Mouse (Mus musculus): ENCODE measurements at regions not wholly inside any gene's neighbourhood (a gene's known extent, or its start where the extent isn't known, plus 50 kb on each side); places are given as distances from the start of the nearest gene placed in this dataset.

DNA sequence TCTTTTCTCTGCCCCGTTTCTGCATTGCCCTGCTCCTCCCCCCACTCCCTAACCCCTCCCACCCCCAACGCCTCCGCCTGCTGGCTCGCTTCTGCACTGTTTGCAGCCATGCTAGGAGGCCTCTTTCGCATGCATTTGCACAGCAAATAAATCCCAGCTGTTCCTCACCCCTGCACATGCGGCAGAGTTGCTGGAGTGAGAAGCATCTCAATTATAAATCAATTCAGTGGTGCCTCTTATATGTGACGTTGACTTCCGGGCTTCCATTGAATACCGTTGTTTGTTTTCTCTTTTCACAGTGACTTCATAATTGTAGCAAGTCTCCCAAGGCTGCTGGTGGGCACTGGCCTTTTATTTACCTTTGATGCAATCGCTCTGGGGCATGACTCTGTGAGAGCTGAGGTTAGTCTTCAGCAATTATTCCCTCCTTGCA, 144.3 kb downstream of the Zfp281 start:
- WGBS, result 3% methylated on average over 10 of the region's 10 CpGs
- no peak for ATAC-seq
- Histone ChIP-seq H3K4me2 (replicated peaks; ENCODE audit: low read depth) (peak overlapping the region; percentile 54), H3K9ac (ENCODE audit: low read depth, low read length) (no peak overlapping the region), H3K27me3 (replicated peaks; ENCODE audit: control insufficient read depth, insufficient read depth, low read length) (no peaks in the 10 kb centered on the region), H3K4me1 (replicated peaks; ENCODE audit: control insufficient read depth, insufficient read depth, low read length) (0 out of 2 replicates have a peak, but pooled peaks cover 2% of the 10 kb centered on the region), H3K9me3 (ENCODE audit: control insufficient read depth) (no peaks in the 10 kb centered on the region), H3K27ac (ENCODE audit: low read depth, low read length) (no peak overlapping the region), H3K4me3 (ENCODE audit: low read depth, low read length) (0 out of 2 replicates have a peak overlapping the region, but pooled peaks have one; percentile 11), H3K36me3 (ENCODE audit: control insufficient read depth, insufficient read depth) (no peaks in the 10 kb centered on the region)
- TF ChIP-seq CTCF (IDR thresholded peaks at IDR 0.05; ENCODE audit: low read depth), result peak; percentile 36

DNA sequence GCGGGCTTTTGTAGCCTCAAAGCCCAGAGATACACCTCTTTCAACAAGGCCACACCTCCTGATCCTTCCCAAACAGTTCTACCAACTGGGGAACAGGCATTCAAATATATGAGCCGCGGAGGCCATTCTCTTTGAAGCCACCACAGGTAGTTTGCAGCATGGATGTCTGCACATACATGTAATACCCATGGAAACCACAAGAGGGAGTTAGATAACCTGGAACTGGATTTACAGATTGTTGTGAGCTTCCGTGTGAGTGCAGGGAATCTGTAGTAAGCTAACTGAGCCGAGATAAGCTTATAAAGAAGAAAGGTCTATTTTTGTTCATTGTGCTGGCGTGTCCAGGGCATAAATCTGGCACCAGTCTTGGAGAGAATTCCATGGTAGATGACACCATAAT, 149.0 kb downstream of the Zfp281 start:
- no peaks in the 10 kb centered on the region for H3K9me3 ChIP-seq (ENCODE audit: control insufficient read depth)
- peak; percentile 61 for TF ChIP-seq CTCF (IDR thresholded peaks at IDR 0.05; ENCODE audit: low read depth)
- no peaks in the 10 kb centered on the region for H3K27me3 ChIP-seq (replicated peaks; ENCODE audit: control insufficient read depth, insufficient read depth, low read length)
- no peak for ATAC-seq
- no peak overlapping the region for H3K9ac ChIP-seq (ENCODE audit: low read depth, low read length)
- H3K4me3 ChIP-seq (ENCODE audit: low read depth, low read length), result no peak overlapping the region
- H3K4me2 ChIP-seq (replicated peaks; ENCODE audit: low read depth), result no peak overlapping the region
- H3K27ac ChIP-seq (ENCODE audit: low read depth, low read length), result no peak overlapping the region
- WGBS, result 94% methylated on average over 6 of the region's 6 CpGs
- no peaks in the 10 kb centered on the region for H3K36me3 ChIP-seq (ENCODE audit: control insufficient read depth, insufficient read depth)
- no peaks in the 10 kb centered on the region for H3K4me1 ChIP-seq (replicated peaks; ENCODE audit: control insufficient read depth, insufficient read depth, low read length)

DNA sequence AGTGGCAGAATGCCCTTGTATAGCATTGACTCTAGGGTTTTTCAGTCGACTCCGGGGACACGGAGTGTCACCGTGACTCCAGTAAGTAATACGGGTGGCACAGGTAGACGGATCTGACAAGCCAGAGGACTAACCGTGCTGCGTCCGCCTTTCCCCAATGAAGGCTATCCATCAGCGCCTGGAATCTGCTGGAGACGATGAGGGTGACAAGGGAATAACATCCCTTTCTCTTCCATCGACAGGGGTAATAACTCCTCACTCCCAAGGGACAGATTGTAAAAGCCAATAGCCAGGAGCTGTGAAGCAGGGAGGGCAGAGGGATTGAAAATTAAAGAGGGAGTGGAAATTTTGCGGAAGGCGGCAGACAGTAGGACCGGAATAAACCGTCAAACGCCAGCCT, 151.5 kb downstream of the Zfp281 start:
- no peak overlapping the region for H3K4me2 ChIP-seq (replicated peaks; ENCODE audit: low read depth)
- H3K27me3 ChIP-seq (replicated peaks; ENCODE audit: control insufficient read depth, insufficient read depth, low read length), result no peaks in the 10 kb centered on the region
- no peak overlapping the region for H3K9ac ChIP-seq (ENCODE audit: low read depth, low read length)
- H3K9me3 ChIP-seq (ENCODE audit: control insufficient read depth), result no peaks in the 10 kb centered on the region
- H3K4me1 ChIP-seq (replicated peaks; ENCODE audit: control insufficient read depth, insufficient read depth, low read length), result no peaks in the 10 kb centered on the region
- no peak overlapping the region for H3K4me3 ChIP-seq (ENCODE audit: low read depth, low read length)
- no peak for ATAC-seq
- H3K36me3 ChIP-seq (ENCODE audit: control insufficient read depth, insufficient read depth), result no peaks in the 10 kb centered on the region
- no peak for TF ChIP-seq CTCF (IDR thresholded peaks at IDR 0.05; ENCODE audit: low read depth)
- WGBS, result 76% methylated on average over 17 of the region's 17 CpGs
- H3K27ac ChIP-seq (ENCODE audit: low read depth, low read length), result no peak overlapping the region

DNA sequence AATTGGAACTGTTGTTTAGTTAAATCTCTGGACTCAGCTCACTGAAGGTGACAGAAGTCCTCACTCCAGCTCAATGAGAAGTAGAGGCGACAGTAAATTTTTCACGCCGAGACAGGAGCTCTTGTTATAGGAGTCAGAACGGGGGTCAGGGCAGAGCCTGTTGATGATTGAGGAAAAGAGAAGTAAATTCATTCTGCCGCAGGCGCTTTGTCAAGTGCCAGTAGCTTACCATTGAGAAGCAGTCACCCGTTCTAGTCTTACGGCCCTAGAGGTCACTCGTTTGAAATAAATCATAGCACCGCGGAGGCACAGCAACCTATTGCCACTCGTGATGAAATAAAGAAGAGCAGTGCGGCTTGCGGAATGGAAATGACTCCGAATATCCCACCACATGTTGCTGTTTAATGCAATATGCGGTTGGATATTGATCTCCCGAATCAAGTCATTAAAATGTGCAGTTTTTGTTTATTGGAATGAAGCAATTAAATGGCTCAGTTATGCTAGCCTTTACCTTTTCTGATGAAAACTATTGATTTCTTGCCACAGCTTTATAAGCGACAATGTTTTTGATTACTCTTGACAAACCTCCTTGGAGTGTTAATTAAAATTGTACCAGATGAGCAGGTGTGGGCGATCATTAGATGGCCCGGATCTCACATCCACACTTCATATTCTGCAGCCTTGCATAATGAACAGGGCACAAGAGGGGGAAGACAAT, 152.7 kb downstream of the Zfp281 start:
- WGBS, result 70% methylated on average over 20 of the region's 20 CpGs
- H3K27ac ChIP-seq (ENCODE audit: low read depth, low read length), result no peak overlapping the region
- no peaks in the 10 kb centered on the region for H3K36me3 ChIP-seq (ENCODE audit: control insufficient read depth, insufficient read depth)
- H3K27me3 ChIP-seq (replicated peaks; ENCODE audit: control insufficient read depth, insufficient read depth, low read length), result no peaks in the 10 kb centered on the region
- no peak for TF ChIP-seq CTCF (IDR thresholded peaks at IDR 0.05; ENCODE audit: low read depth)
- no peak overlapping the region for H3K4me3 ChIP-seq (ENCODE audit: low read depth, low read length)
- no peak overlapping the region for H3K9ac ChIP-seq (ENCODE audit: low read depth, low read length)
- no peaks in the 10 kb centered on the region for H3K4me1 ChIP-seq (replicated peaks; ENCODE audit: control insufficient read depth, insufficient read depth, low read length)
- no peak for ATAC-seq
- no peak overlapping the region for H3K4me2 ChIP-seq (replicated peaks; ENCODE audit: low read depth)
- H3K9me3 ChIP-seq (ENCODE audit: control insufficient read depth), result no peaks in the 10 kb centered on the region

DNA sequence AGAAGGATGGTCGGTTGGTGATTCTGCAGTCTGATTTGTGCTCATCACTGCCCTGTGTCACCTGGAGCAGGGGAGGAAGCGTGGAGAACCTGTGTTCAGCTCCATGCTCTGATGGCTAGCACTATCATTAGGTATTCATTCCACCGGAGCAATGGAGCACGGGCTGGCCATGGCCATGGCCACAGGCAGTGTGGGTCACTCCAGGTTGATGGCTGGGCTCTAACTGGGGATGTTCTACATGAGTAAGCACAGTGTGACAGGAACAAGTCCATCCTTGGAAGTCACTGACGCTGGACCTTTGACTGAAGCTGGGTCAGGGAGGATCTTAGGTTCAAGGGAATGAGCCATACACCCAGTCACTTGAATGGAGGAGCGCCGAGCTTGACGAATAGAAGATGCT, 154.7 kb downstream of the Zfp281 start:
- Histone ChIP-seq H3K9me3 (ENCODE audit: control insufficient read depth) (no peaks in the 10 kb centered on the region), H3K27me3 (replicated peaks; ENCODE audit: control insufficient read depth, insufficient read depth, low read length) (no peaks in the 10 kb centered on the region), H3K4me3 (ENCODE audit: low read depth, low read length) (no peak overlapping the region), H3K4me2 (replicated peaks; ENCODE audit: low read depth) (no peak overlapping the region), H3K27ac (ENCODE audit: low read depth, low read length) (no peak overlapping the region), H3K4me1 (replicated peaks; ENCODE audit: control insufficient read depth, insufficient read depth, low read length) (no peaks in the 10 kb centered on the region), H3K36me3 (ENCODE audit: control insufficient read depth, insufficient read depth) (no peaks in the 10 kb centered on the region), H3K9ac (ENCODE audit: low read depth, low read length) (no peak overlapping the region)
- TF ChIP-seq CTCF (IDR thresholded peaks at IDR 0.05; ENCODE audit: low read depth), result no peak
- 94% methylated on average over 8 of the region's 8 CpGs for WGBS
- ATAC-seq, result no peak

DNA sequence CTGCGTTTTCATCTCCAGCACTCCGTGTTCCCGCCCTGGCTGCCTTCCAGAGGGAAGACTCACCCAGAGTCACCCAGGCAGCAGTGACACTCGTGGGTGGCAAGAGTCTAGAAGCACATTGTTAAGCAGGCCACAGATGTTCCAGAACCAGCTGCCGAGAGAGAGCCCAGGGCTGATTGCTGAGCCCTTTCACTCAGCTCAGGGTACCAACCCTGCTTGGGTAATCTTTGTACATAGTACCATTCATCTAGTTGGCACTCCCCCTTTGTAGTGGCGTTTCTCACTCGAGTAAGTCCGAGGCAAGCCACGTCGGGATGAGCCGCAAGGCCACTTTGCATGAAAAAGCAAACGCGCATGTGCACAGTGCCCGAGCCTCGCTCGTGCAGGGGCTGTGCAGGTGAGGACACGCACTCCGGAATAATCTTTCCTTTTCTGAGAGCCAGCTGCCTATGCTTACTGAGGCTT, 156.9 kb downstream of the Zfp281 start:
- Histone ChIP-seq H3K36me3 (ENCODE audit: control insufficient read depth, insufficient read depth) (no peaks in the 10 kb centered on the region), H3K27me3 (replicated peaks; ENCODE audit: control insufficient read depth, insufficient read depth, low read length) (no peaks in the 10 kb centered on the region), H3K4me2 (replicated peaks; ENCODE audit: low read depth) (peak overlapping the region; percentile 58), H3K9me3 (ENCODE audit: control insufficient read depth) (no peaks in the 10 kb centered on the region), H3K27ac (ENCODE audit: low read depth, low read length) (no peak overlapping the region), H3K9ac (ENCODE audit: low read depth, low read length) (no peak overlapping the region), H3K4me3 (ENCODE audit: low read depth, low read length) (peak overlapping the region; percentile 27), H3K4me1 (replicated peaks; ENCODE audit: control insufficient read depth, insufficient read depth, low read length) (no peaks in the 10 kb centered on the region)
- TF ChIP-seq CTCF (IDR thresholded peaks at IDR 0.05; ENCODE audit: low read depth), result no peak
- no peak; the same call in 1 of the 2 replicates for ATAC-seq
- 29% methylated on average over 18 of the region's 18 CpGs for WGBS

All from intestine, postnatal 0 days (tissue).